Mouse (Mus musculus) midbrain, embryonic 11.5 days (tissue): ENCODE measurements around the gene Prcc. TPM values are rescaled to one million over a fixed set of nuclear protein-coding genes. Genes with fewer than 3 reads are reported as not detected.

ENCODE experiments used
- ATAC-seq: fragments of 200-750 bp; cut with Nextera tagmentation; 2 replicates; pipeline ENCODE4 v1.8.0; 2017; ENCODE audit warnings: moderate TSS enrichment, moderate library complexity; ENCODE audit not compliant: low FRiP score
- DNase-seq: peaks from one replicate; pipeline ENCODE4 v3.0.0; 2015; ENCODE audit warnings: low spot score; ENCODE audit errors: missing footprints
- H3K27ac ChIP-seq: fragments of 300-500 bp; sonication (generic); 2 replicates; pipeline ENCODE4 v1.5.1; 2014; ENCODE audit warnings: low read depth, low read length
- H3K27me3 ChIP-seq: fragments of 300-500 bp; sonication (generic); 2 replicates; pipeline ENCODE4 v1.6.1; 2014; ENCODE audit warnings: mild to moderate bottlenecking, low read length, moderate library complexity, mixed read lengths; ENCODE audit not compliant: control insufficient read depth, insufficient read depth
- H3K36me3 ChIP-seq: fragments of 300-500 bp; sonication (generic); 2 replicates; pipeline ENCODE4 v1.6.1; 2014; ENCODE audit warnings: mild to moderate bottlenecking, low read length, moderate library complexity, mixed read lengths; ENCODE audit not compliant: control insufficient read depth, insufficient read depth
- H3K4me1 ChIP-seq: fragments of 300-500 bp; sonication (generic); 2 replicates; pipeline ENCODE4 v1.6.1; 2014; ENCODE audit warnings: low read length; ENCODE audit not compliant: control insufficient read depth, insufficient read depth
- H3K4me2 ChIP-seq: fragments of 300-500 bp; sonication (generic); 2 replicates; pipeline ENCODE4 v1.6.1; 2014; ENCODE audit warnings: mild to moderate bottlenecking, moderate library complexity
- H3K4me3 ChIP-seq: fragments of 300-500 bp; sonication (generic); 2 replicates; pipeline ENCODE4 v1.5.1; 2014; ENCODE audit warnings: low read depth, low read length
- H3K9ac ChIP-seq: fragments of 300-500 bp; sonication (generic); 2 replicates; pipeline ENCODE4 v1.6.1; 2014; ENCODE audit warnings: low read length
- H3K9me3 ChIP-seq: fragments of 300-500 bp; sonication (generic); 2 replicates; pipeline ENCODE4 v1.6.1; 2016; ENCODE audit warnings: low read length; ENCODE audit not compliant: control insufficient read depth
- WGBS: fragments of 180-500 bp; shearing (Covaris S2); extraction: QIAGEN DNeasy Blood & Tissue Kit; methylation state at CpG from one replicate; pipeline ENCODE4 v1.1.7; 2014; 5-methylcytosine and 5-hydroxymethylcytosine counted together
- polyA plus RNA-seq: library from polyadenylated mRNA; unstranded; fragments of >200 nt; fragmentation: Nextera tagmentation; extraction: Ambion mirVana; gene quantifications from 2 replicates; pipeline ENCODE4 v1.2.1, GENCODE M21; 2014

The Prcc gene
- polyA plus RNA-seq, 1 experiment from 2014 or later = 20.4 TPM

DNA sequence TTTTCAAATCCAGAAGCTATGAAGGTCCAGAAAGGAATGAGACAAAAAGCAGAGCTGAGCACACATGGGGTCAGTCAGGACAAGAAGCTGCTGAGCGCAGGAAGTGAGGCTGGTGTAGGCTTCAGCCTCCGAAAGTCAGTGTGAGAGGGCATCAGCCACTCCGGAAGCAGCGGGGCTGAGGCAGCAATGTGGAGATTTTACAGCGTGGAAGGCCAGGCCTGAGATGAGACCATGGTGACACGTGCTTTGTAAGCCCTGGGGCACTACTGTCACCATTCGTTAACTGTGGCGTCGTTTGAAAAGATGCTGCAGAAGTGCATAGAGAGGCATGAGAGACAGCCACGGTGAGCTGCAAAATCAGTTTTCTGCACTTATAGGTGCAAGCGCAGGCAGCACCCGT lies 67.2 kb downstream of the Prcc start:
- Histone ChIP-seq H3K4me3 (no peak overlapping the region), H3K27ac (no peak overlapping the region), H3K9me3 (no peaks in the 10 kb centered on the region), H3K4me1 (no peaks in the 10 kb centered on the region), H3K9ac (no peak overlapping the region), H3K27me3 (no peaks in the 10 kb centered on the region; the same call in none of the 2 replicates), H3K36me3 (no peaks in the 10 kb centered on the region), H3K4me2 (no peak overlapping the region)
- WGBS = 70% methylated on average over 12 of the region's 12 CpGs
- DNase-seq = peak; percentile 81
- no peak for ATAC-seq

GRCm38 (mm10) chr3:87816646-87817093 lies 68.7 kb downstream of the Prcc start:
- WGBS = 5% methylated on average over 12 of the region's 12 CpGs
- no peaks in the 10 kb centered on the region; the same call in none of the 2 replicates for H3K27me3 ChIP-seq
- peak; percentile 57; the same call in 1 of the 2 replicates for ATAC-seq

DNA sequence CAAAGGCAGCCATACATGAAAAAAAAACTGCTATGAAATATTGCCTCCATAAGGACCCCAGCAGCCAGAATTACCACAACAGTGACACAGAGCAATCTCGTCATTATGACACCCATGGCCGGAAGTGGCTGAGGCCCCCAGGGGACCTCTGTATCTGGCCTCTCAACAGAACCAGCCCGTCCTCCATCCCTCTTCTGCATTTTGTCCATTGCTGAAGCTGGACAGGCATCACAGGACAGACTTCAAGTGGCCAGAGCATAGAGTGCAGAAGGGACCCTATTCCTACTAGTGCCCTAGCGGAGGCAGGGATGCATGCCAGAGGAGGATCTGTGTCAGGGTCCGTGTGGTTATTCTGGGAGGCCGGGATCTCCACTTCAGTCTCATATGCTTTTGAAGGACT lies 69.2 kb downstream of the Prcc start:
- Histone ChIP-seq H3K4me3 (no peak overlapping the region), H3K27me3 (peaks cover 4% of the 10 kb centered on the region), H3K9ac (no peak overlapping the region), H3K4me1 (no peaks in the 10 kb centered on the region), H3K36me3 (no peaks in the 10 kb centered on the region), H3K4me2 (no peak overlapping the region), H3K27ac (no peak overlapping the region), H3K9me3 (no peaks in the 10 kb centered on the region)
- WGBS = 66% methylated on average over 6 of the region's 6 CpGs
- ATAC-seq (no peak; the same call in 1 of the 2 replicates), DNase-seq (peak; percentile 85)

More at GRCm38 (mm10) chr3:87816646-87817093, 68.7 kb downstream of the Prcc start:
- H3K36me3 ChIP-seq = no peaks in the 10 kb centered on the region
- H3K4me1 ChIP-seq = no peaks in the 10 kb centered on the region
- no peak overlapping the region for H3K27ac ChIP-seq
- H3K9me3 ChIP-seq = no peaks in the 10 kb centered on the region
- H3K9ac ChIP-seq = no peak overlapping the region
- no peak overlapping the region for H3K4me3 ChIP-seq
- DNase-seq = peak; percentile 99
- H3K4me2 ChIP-seq = no peak overlapping the region

GRCm38 (mm10) chr3:87812873-87813272 lies 72.5 kb downstream of the Prcc start:
- H3K27me3 ChIP-seq = peaks cover 34% of the 10 kb centered on the region
- H3K4me1 ChIP-seq = peaks cover 7% of the 10 kb centered on the region; the same call in 1 of the 2 replicates
- H3K9me3 ChIP-seq = no peaks in the 10 kb centered on the region
- H3K36me3 ChIP-seq = no peaks in the 10 kb centered on the region
- DNase-seq (peak; percentile 65), ATAC-seq (no peak)
- WGBS = 76% methylated on average over 10 of the region's 10 CpGs
- no peak overlapping the region for H3K4me2 ChIP-seq
- H3K27ac ChIP-seq = no peak overlapping the region
- H3K9ac ChIP-seq = no peak overlapping the region
- no peak overlapping the region for H3K4me3 ChIP-seq

GRCm38 (mm10) chr3:87812413-87812812 lies 73.0 kb downstream of the Prcc start:
- DNase-seq (peak; percentile 66), ATAC-seq (no peak)

GRCm38 (mm10) chr3:87811297-87811696 lies 74.1 kb downstream of the Prcc start:
- WGBS = 83% methylated on average over 8 of the region's 8 CpGs
- Histone ChIP-seq H3K9ac (no peak overlapping the region), H3K4me3 (no peak overlapping the region), H3K9me3 (no peaks in the 10 kb centered on the region), H3K4me2 (no peak overlapping the region), H3K36me3 (no peaks in the 10 kb centered on the region), H3K4me1 (peaks cover 7% of the 10 kb centered on the region; the same call in 1 of the 2 replicates), H3K27me3 (peaks cover 39% of the 10 kb centered on the region), H3K27ac (no peak overlapping the region)
- ATAC-seq (no peak), DNase-seq (peak; percentile 56)

More at GRCm38 (mm10) chr3:87812413-87812812, 73.0 kb downstream of the Prcc start:
- no peaks in the 10 kb centered on the region for H3K9me3 ChIP-seq
- no peak overlapping the region for H3K4me2 ChIP-seq
- H3K4me1 ChIP-seq = peaks cover 7% of the 10 kb centered on the region; the same call in 1 of the 2 replicates
- H3K4me3 ChIP-seq = no peak overlapping the region
- H3K27ac ChIP-seq = no peak overlapping the region
- no peak overlapping the region for H3K9ac ChIP-seq
- peaks cover 34% of the 10 kb centered on the region for H3K27me3 ChIP-seq
- no peaks in the 10 kb centered on the region for H3K36me3 ChIP-seq
- 80% methylated on average over 4 of the region's 4 CpGs for WGBS

DNA sequence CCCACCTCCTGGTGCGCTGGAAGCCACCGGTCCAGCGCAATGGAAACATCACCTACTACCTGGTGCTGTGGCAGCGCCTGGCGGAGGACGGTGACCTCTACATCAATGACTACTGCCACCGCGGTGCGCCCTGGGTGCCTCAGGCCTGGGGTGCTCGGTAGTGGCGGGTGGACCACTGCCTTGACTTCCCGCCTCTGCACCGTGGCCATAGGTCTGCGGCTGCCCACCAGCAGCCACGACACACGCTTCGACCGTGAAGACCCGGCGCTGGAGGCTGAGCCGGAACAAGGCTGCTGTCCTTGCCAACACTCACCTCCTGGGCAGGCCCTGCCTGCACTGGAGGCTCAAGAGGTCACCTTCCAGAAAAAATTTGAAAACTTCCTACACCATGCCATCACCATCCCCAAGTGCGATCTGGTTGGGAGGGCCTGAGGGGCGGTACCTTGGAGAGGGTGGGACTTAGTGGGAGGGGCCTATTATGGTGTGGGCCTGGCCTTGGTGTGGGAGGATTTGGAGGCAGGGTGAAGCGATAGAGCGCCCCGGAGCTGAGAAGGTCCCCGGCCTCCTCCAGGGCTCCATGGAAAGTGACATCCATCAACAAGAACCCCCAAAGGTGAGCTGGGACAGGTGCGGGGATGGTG lies 76.0 kb downstream of the Prcc start:
- Histone ChIP-seq H3K4me2 (peak overlapping the region; percentile 34), H3K9ac (no peak overlapping the region), H3K4me3 (0 out of 2 replicates have a peak overlapping the region, but pooled peaks have one; percentile 11), H3K4me1 (peaks cover 7% of the 10 kb centered on the region; the same call in 1 of the 2 replicates), H3K9me3 (no peaks in the 10 kb centered on the region), H3K27ac (no peak overlapping the region), H3K36me3 (no peaks in the 10 kb centered on the region), H3K27me3 (peaks cover 50% of the 10 kb centered on the region)
- WGBS = 3% methylated on average over 28 of the region's 28 CpGs
- DNase-seq = peak; percentile 88
- peak; percentile 59 for ATAC-seq

Other genes with a start within 250 kb of the Prcc start
- gene Lrrc71, start 137.0 kb downstream of the Prcc start, polyA plus RNA-seq = 0.08 and 0.21 TPM in 2 replicates
- gene Ntrk1, start 90.4 kb downstream of the Prcc start, polyA plus RNA-seq = 2.4 and 3.2 TPM in 2 replicates
- gene Insrr, start 88.7 kb downstream of the Prcc start, polyA plus RNA-seq = 0.51 and 0.71 TPM in 2 replicates
- gene Pear1, start 61.3 kb downstream of the Prcc start, polyA plus RNA-seq = 5.4 and 6.9 TPM in 2 replicates
- gene Sh2d2a, start 38.9 kb downstream of the Prcc start, polyA plus RNA-seq = not detected in 2 replicates
- 245 and 268 TPM in 2 replicates for gene Hdgf, start 20.7 kb upstream of the Prcc start, polyA plus RNA-seq
- 73.9 and 84.5 TPM in 2 replicates for gene Mrpl24, start 33.9 kb upstream of the Prcc start, polyA plus RNA-seq
- 53.9 and 54.8 TPM in 2 replicates for gene Isg20l2, start 44.7 kb upstream of the Prcc start, polyA plus RNA-seq
- gene Rrnad1, start 45.1 kb upstream of the Prcc start, polyA plus RNA-seq = 14.6 and 17.0 TPM in 2 replicates
- gene Crabp2, start 63.1 kb upstream of the Prcc start, polyA plus RNA-seq = 539 and 540 TPM in 2 replicates
- gene Nes, start 85.5 kb upstream of the Prcc start, polyA plus RNA-seq = 70.3 and 85.4 TPM in 2 replicates
- gene Bcan, start 114.6 kb upstream of the Prcc start, polyA plus RNA-seq = 0.37 and 0.44 TPM in 2 replicates
- 0.11 TPM in 1 of 2 replicates, not detected in the other for gene Hapln2, start 142.0 kb upstream of the Prcc start, polyA plus RNA-seq
- gene Gpatch4, start 157.5 kb upstream of the Prcc start, polyA plus RNA-seq = 31.8 and 32.9 TPM in 2 replicates
- gene Naxe, start 172.9 kb upstream of the Prcc start, polyA plus RNA-seq = 126 and 128 TPM in 2 replicates
- not detected in 2 replicates for gene Ttc24, start 192.7 kb upstream of the Prcc start, polyA plus RNA-seq
- 15.0 and 16.5 TPM in 2 replicates for gene Iqgap3, start 196.4 kb upstream of the Prcc start, polyA plus RNA-seq